Mouse (Mus musculus) kidney, postnatal 25 days (tissue): ENCODE results near the gene Ajuba.
"Not testable (repeated sequence)": the region's sequence is repeated elsewhere in the genome, so short reads cannot be mapped to it uniquely, and the experiment has no call there.

Experiments
- DNase-seq, 2 experiments: peaks; one replicate each; pipeline ENCODE4 v3.0.0; 2021; ENCODE audit warnings: mixed read lengths in 2 of 2

Ajuba gene

DNA sequence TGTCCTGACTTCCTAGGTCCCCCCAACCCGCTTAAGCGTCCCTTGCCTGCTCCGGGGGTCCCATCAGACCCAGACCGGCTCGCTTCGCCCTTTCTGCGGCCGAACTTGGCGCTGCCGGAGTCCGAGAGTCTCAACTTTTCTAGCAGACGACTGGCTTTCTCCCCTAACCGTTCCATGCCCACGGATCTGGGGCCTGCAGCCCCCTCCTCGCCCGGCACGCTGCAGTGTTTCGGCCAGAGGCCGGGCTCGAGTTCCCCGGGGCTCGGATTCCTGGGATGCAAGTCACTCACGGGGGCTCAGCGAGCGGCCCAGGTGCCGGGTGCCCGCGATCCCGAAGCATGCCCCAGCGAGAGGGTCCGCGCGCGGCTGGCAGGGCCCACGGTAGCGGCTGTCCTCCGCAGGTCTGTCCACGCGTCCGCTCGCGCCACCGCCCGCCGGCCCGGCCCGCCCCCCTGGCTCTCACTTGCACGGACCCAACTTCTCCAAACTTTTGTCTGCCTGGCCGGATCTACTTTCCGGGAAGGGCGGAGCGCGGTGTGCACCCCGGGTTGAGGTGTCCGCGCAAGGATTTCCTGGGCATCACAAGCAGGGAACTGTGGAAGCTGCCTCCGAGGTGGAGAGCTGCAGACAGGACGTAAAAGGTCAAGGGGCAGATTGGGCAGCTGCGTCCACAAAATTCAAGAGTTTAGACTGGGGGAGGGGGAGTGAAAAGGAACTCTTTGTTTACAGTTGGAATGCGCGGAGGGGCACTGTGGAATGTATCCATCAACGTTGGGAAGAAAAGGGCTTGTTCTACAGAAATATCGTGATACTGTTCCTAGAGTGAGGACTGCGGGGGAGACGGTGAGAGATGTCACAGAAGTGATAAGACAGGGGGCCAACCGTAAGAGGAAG lies at the start of gene Ajuba:
Gene Ajuba (minus strand): TSS at position 470 of the 894 bp plus-strand sequence.
- DNase-seq = peak; percentile 92 to 96

DNA sequence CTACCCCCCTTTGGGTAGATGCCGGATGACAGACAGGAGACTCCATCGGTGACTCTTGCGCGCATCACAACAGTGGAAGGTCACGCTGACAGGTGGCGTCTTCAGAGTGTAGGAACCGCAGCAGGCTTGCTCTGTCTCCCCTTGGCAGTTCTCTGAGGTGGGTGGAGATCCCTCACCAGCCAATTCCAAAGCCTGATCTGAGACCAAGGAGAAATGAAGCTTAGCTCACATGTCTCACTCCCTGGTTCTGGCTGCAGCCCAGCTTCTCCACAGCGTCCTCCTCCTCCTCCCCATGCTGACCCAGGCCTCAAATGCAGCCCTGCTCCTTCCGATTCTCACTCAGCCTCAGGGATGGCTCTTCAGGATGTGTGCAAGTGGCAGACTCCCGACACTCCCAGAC lies 47.6 kb upstream of the Ajuba start:
- DNase-seq = no peak

DNA sequence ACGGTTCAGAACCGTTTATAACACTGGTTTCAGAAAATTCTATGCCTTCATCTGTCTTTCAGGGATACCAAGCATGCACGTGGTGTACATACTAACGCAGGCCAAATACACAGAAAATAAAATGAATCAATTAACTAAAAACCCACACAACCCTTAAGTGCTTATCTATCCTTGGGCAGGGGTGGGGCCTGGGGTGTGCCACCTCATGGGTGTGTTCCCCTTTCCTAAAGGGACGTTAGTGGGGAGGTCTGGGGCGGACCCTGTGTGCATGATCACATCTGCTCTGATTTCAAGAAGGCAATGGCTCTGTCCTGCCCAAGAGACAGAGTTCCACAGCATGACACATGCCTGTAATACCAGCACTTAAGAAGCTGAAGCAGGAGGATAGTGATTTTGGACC lies 46.0 kb upstream of the Ajuba start:
- no peak for DNase-seq

DNA sequence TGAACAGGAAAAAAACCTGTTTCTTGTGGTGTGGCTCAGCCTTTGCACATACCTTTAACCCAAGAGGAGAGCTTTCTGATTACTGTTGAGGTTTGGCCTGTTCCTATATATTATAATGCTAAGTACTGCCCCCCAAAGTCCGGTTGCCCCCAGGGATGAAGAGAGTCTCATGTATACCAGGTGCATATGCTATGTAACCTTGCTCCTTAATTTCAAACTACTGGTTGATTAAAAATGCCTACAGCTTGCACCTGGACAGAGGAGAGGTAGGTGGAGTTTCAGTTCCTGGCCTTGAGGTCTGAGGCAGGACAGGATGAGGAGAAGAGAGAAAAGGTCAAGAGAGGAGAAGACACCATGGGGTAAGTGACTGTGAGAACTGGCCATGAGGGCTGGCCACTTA lies 43.8 kb upstream of the Ajuba start, which contains the start of gene Psmb11:
Gene Psmb11 (plus strand): TSS at position 301 of the 400 bp plus-strand sequence.
- DNase-seq = no peak

DNA sequence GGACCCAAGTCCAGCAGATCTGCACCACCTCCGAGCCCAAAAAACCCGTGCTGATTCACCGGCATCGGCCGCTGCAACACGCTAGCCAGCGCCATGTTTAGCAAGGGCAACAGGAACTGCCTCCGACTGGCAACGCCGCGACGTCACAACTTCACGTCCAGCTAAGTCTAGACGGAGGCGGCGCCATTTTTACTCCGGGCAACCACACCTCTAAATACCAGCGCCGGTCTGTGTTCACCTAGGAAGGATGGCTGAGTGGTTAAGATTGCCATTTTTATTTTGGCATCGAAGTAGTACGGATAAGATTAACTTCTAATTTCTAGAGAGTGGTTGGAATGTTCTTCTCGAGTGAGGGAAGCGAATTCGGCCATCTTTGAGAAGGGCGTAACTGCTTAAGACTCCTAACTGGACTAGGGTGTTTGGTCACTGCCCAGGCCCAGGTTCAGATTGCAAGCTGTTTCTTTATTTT lies 40.6 kb upstream of the Ajuba start, which contains the start of gene Psmb5:
Gene Psmb5 (minus strand): TSS at position 126 of the 469 bp plus-strand sequence.
- peak; percentile 92 to 95 for DNase-seq

DNA sequence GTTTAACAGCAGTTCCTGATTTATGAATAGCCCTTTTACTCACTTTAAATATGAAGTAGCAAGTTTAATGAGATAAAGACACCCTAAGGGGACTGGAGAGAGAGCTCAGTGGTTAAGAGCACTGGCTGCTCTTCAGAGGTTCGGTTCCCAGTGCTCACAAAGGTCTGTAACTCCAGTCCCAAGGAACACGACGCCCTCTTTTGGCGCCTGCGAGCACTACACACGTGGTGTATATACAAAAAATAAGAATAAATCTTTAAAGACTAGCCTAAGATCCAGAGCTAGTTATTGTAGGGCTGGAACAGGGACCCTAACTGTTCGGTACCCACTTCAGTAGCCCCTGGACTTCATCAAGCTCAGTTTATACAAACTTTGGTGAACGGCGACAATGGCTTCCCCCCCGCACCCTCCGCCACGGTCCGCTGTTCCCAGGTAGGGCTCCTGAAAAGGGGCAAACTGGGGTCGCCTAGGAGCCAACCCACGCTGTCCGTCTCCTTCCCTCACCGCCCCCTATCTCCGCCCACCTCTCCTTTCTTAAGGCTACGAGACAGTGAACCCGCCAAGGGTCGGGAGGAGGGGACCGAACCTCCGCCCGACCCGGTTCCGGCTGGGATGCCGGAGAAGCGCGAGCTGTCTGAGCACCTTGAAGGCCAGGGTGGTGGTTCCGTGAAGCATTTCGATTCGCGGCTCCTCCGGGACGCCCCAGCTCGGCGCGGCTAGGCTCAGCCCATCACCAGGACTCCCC lies 40.0 kb upstream of the Ajuba start:
- peak in 1 of 2 experiments; percentile 57 for DNase-seq

DNA sequence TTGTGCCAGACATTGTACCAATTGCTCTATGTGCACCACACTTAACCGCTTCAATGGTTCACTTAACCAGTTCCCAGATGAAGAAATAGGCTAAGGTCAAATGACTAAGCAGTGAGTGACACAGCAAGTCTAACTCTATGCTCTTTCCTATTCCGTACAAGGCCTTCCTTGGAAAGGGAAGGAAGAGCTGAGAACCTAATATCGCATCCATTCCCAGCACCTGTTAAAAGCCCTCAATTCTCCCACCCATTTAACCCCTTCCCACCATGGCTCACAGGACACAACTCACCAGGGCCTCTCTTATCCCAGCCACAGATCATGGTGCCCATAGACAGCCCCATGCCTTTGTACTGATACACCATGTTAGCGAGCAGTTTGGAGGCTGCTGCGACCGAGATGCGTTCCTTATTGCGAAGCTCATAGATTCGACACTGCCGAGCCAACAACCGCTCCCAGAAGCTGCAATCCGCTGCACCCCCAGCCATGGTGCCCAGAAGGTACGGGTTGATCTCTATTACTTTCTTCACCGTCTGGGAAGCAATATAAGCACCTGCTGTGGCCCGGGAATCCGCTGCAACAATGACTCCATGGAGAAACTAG lies 39.0 kb upstream of the Ajuba start:
- no peak for DNase-seq

DNA sequence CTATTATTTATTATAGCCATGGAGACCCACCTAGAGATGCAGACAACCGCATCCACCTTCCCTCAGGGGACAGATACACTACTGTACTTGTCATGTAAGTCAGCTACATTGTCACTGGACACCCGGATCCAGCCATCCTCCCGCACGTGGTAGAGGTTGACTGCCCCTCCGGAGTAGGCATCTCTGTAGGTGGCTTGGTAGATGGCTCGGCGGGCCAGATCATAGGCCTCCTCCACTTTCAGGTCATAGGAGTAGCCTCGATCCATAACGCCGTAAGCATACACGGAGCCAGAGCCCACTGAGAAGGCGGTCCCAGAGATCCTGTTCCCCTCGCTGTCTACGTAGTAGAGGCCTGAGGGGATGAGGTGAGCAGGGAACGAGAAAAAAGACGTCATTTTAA lies 36.8 kb upstream of the Ajuba start:
- DNase-seq = not testable (repeated sequence)

DNA sequence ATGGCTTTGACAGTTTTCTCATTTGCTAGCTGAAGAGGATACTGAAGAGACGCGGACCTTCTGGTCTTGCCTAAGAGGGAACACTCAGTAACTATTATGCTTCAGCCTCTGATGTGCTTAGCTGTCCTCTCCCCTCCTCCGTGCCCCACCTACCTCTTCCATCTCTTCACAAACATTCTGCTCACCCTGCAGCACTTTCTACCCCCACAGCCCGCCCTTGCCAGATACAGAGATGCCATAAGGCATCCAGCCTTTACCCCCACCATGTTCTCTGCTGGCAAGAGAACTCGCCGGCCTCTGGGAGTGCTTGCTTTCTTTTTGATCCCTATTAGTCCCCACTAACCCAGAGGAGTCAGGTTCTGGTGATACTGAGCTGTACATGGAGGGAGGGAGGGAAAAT lies 33.3 kb upstream of the Ajuba start:
- DNase-seq = no peak

DNA sequence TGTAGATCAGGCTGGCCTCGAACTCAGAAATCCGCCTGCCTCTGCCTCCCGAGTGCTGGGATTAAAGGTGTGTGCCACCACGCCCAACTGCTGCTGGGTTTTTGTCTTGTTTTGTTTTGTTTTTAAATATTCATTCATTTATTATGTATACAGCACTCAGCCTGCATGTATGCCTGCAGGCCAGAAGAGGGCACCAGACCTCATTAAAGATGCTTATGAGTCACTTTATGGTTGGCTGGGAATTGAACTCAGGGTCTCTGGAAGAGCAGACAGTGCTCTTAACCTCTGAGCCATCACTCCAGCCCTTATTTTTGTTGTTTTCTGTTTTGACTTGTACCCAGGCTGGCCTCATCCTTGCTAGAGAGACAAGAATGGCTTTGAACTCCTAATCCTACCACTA lies 32.6 kb upstream of the Ajuba start:
- DNase-seq = peak in 1 of 2 experiments; percentile 31

DNA sequence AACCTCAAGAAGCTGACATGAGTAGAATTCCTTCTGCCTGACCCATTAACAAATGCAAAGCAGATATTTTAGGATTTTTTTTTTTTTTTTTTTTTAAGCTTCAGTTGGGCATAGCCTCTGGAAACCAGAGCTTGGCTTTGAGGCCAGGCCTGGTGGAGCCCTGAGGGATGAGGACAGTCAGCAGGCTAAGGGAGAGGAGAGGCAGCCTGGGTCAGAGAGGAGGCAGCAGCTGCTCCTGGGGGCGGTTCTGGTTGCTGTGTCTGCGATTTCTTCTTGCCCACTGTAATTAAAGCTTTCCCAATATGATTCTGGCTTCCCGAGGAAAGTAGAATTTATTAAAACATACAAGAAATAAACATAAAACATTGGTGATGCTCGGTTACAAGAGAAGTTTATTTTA lies 31.9 kb upstream of the Ajuba start:
- DNase-seq = no peak

DNA sequence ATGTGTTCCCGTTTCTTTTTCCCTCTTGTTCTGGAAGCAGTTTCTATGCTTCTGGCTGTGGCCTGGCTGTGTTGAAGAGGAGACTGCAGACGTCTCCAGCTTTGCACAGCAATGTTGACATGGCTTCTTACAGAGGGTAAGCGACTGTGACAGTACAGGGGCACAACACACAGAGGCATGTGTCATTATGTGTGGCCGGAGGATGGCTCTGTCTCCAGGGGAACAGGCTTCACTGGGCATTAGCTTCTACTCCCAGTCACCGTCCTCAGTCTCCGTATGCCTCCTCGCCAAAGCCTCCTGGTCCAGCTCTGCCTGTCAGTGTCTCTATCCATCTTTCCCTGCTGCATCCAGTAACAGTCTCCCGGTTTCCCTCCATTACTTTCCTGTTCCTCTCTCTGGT lies 29.9 kb upstream of the Ajuba start:
- DNase-seq = no peak

DNA sequence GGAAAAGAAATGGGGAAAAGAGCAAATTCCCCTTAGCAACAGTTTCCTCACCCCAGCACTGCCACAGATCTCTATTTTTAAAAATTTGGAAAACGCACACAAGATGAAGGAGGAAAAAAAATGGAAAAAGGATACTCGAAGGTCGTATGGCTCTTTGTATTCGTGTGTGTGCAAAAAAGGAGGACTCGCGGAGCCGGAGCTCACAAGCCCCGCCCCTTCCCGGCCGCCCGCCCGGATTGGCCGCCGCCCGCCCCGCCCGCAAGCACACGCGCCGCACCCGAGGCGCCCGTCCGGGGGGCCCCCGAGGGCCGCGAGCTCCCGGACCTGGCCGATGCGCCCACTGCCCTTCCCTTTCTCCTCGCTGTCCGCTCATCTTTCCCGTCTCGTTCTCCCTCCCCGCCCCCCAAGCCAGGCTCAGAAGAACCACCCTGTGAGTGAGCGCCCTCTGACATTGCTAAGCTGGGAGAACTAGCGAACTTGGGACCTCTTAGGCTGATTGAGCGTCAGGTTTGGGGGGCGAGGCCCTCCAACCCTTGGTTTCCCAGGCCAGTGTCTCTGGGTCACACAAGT lies 28.5 kb upstream of the Ajuba start, which contains the start of gene 4931414P19Rik:
Gene 4931414P19Rik (minus strand): TSS at position 242 of the 570 bp plus-strand sequence.
- peak; percentile 88 to 93 for DNase-seq

DNA sequence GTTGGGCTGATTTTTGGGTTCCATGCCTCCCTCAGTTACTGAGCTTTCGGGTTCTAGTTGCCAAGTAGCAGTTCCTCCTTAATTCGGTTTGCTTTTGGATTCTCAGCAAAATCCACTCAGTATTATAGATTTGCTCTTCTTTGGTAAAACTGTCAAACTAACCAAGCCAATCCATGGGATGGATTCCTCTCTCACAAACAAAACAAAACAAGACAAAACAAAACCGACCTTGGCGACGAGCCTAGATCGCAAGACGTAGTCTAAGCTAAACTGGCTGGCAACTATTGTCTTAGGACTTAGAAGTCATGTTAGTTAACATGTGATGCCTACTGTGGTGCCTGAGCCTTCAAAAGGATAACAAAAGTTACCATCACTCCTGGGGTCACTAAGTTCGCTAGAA lies 26.3 kb upstream of the Ajuba start:
- DNase-seq = no peak

DNA sequence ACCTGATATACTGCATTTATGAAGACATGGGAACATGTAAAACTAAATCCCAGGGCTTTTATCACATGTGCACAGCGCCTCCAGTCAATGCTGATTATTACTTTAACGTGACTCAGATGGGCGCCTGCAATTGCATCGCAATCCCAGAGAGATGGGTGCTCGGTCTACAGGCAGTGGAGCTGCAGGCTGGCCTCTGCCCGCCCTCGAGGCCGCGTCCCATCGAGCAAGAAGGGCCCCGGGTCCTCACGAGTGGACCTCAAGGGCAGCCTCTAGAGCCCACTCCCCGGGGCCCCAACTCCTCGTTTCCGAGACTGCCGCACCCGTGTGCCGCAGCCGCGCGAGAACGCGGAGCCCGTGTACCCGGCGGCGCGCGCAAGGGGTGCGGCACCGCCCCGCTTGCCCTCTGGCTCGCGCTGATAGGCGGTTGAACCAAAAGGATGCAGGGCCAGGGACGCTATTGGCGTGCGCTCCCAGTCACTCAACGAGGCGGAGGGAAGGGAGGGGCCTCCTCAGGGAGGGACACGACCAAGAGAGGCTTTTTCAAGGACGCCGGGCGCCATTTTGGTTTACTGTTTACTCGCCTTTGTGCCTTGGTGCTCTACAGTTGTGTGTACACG lies 25.8 kb upstream of the Ajuba start:
- peak; percentile 97 to 100 for DNase-seq

DNA sequence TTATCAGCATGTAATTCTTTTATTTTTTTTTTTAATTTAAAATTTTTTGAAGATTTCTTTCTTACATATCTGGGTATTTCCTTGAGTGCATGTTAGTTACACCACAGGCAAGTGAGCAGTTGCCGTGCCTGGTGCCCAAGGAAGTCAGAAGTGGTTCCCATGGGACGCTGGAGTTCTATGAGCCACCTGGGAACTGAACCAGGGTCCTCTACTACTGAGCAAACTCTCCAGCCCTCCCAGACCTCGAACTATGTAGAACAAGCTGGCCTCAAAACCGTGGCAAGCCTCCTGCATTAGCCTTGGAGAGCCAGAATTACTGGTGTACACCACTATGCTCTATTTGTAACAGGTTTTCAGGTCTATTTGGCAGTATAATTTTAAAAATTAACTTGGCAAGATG lies 25.3 kb upstream of the Ajuba start:
- no peak for DNase-seq

DNA sequence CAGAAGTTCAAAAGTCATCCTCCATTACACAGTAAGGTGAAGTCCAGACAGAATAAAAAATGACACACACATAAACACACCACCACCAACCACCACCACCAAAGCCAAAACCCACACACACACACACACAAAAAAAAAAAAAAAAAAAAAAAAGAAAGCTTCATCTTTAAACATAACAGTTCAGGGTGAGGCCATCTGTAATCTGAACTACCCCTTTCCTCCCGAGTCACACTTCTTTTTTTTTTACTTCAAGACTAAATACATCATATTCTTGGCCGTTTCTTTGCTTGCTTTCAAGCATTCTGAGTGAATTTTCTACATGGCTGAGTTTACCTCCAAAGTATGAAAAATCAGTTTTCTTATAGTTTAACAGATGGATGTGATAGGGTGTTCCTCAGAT lies 24.2 kb upstream of the Ajuba start:
- no peak for DNase-seq

DNA sequence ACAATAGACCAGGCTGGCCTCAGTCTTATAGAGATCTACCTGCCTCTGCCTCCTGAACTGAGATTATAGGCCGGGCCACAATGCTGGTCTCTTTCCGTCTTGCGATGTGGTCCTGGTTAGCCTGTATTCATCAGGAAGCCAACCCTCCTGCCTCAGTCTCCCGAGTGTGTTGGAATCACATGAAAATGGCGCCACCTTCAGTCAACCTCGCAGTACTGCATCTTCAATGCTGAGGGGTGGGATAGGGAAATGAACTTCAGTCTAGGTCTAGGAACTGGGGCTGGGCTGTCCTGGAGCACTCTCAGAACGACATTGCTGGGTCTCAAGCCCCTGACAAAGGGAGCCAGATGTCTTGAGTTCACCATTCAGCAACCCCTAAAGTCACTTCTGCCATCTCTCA lies 19.7 kb upstream of the Ajuba start:
- DNase-seq = no peak

DNA sequence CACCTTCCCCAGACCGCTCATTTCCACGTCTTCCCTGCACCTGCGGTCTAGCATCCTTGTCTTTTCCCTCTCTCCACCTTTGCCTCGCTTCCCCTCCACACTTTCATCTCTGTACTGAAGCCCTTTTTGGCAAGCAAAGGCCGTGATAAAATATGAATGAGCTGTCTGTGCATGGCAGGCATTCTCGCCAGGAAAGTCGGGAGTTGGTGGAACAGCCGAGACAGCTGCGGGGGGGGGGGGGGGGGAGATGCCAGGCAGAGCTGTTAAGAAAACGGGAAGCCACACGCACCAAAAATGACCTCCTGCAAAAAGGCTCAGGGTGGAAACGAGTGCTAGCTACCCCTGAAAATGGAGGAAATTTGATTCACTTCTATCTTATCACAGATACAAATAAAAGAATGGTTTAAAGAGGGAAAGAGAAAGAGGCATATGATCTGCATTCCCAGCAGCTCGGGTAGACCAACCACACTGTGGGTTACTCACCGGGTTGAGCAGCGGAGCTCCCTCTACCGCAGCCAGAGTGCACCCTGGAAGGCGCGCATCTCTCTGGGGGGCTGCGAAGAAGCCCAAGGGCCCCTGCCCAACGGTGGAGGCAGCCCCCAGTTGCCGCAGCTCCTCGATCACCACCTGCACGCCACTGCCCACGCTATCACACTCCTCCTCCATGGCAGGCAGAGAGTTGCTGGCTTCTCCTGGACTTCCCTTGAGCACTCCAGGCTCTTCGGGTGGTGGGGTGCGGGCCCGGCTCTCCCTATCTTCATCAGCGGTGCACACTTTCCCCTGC lies 17.5 kb upstream of the Ajuba start:
- no peak for DNase-seq

DNA sequence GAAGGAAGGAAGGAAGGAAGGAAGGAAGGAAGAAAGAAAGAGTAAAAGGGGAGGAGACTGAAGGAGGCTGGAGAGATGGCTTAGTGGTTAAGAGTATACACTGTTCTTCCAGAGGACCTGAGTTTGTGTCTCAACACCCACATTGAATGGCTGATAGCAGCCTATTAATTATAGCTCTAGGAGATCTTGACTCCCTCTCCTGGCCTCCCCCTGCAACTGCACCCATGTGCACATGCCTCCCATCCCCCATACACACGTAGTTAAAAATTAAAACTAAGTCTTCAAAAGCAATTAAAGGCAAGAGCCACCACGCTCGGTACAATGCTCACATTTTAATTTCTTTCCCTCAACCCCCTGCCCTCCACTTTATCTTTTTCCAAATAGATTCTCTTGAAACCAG lies 16.7 kb upstream of the Ajuba start:
- DNase-seq = no peak

DNA sequence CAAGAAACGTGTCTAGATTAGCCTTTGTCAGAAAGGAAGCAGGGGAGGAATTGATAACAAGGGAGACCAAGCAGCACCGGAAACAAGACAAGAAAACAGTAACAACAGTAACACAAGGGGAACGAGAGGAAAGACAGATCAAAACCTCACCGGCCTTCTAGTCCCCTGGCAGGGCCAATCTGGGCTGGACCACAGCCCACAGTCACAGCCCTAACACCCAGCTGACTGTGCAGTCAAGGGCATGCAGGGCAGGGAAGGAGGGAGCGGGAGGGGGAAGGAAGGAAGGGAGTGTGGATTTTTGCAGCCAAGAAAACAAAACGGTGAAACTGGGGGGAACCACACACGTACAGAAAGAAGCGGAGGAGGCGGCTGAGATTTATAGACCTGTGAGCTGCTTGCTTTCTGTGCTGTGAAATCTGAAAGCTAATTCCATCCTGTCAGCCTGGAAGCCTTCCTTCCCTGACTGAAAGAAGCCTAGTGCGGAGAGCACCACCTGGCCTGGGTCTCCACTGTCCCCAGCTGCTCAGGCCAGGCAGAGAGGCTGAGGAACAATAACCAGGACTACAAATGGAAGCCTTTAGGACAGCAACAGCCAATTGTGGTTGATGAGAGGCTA lies 15.1 kb upstream of the Ajuba start:
- peak; percentile 39 to 71 for DNase-seq
